Mouse (Mus musculus): ENCODE measurements at regions not wholly inside any gene's neighbourhood (a gene's known extent, or its start where the extent isn't known, plus 50 kb on each side); places are given as distances from the start of the nearest gene placed in this dataset.

DNA sequence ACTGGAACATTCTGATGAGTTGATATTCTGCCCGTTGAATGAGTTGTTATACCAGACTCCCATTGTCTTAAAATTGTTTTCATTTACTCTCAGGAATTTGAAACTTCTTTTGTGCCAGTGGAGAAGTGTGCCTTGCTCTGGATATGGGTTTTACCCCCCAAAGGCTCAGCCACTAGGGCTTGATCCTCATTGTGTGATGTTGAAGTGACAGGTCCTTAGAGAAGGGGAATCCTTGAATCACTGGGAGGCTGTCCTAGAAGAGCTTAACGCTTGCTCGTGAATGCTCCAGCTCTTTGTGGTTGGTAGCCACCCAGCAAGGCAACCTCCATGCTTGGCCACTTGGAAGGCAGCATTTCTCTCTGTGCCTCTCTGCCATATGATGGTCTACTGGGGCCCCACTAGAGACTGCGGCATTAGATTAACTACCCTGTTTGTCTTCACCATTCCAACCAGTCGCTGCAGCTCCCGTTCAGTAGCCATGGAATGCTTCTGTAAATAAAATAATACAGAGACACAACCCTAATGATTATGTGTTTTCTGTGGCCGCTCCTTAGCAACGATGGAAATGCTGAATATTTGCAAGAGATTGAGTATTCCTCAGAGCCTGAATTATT lies 148.1 kb upstream of the Atp1b1 start:
- no peak for TF ChIP-seq POLR2A (IDR thresholded peaks at IDR 0.05; ENCODE audit: extremely low read depth, insufficient read depth, low read length)
- TF ChIP-seq CTCF (IDR thresholded peaks at IDR 0.05; ENCODE audit: extremely low read depth, insufficient read depth, low read length) = no peak

Data from cortical plate, adult 2 months (tissue).